Mouse (Mus musculus) erythroblast, embryonic 14.5 days (primary cell): ENCODE measurements around the gene Gm6217. TPM values are rescaled to one million over a fixed set of nuclear protein-coding genes. Genes with fewer than 3 reads are reported as not detected.

Source experiments
- H3K27me3 ChIP-seq: 2 replicates; pipeline ENCODE4 v1.6.1; 2012; ENCODE audit warnings: inconsistent platforms; ENCODE audit not compliant: control insufficient read depth
- H3K36me3 ChIP-seq: 2 replicates; pipeline ENCODE4 v1.6.1; 2012; ENCODE audit warnings: mild to moderate bottlenecking, inconsistent platforms; ENCODE audit not compliant: control insufficient read depth
- H3K4me1 ChIP-seq: 2 replicates; pipeline ENCODE4 v1.6.1; 2012; ENCODE audit warnings: inconsistent platforms; ENCODE audit not compliant: control insufficient read depth
- H3K4me3 ChIP-seq: replicated peaks from 2 replicates; pipeline ENCODE3; 2012; ENCODE audit warnings: moderate library complexity, mild to moderate bottlenecking, inconsistent platforms
- H3K9me3 ChIP-seq: 2 replicates; pipeline ENCODE4 v1.6.1; 2012; ENCODE audit warnings: low read length, inconsistent platforms, mixed read lengths; ENCODE audit not compliant: control insufficient read depth
- GATA1 ChIP-seq: IDR thresholded peaks from 2 replicates; pipeline ENCODE4 v1.6.1; 2012; ENCODE audit warnings: low read length, inconsistent platforms, mixed read lengths
- TAL1 ChIP-seq: IDR thresholded peaks from 3 replicates; pipeline ENCODE4 v1.6.1; 2012; ENCODE audit warnings: low read length, inconsistent platforms, mixed read lengths
- polyA plus RNA-seq: library from polyadenylated mRNA; stranded (reverse); fragments of >175 nt; gene quantifications from 2 replicates; pipeline ENCODE4 v1.2.3, GENCODE M21; 2012

The Gm6217 gene
- polyA plus RNA-seq, 1 experiment, result not detected

DNA sequence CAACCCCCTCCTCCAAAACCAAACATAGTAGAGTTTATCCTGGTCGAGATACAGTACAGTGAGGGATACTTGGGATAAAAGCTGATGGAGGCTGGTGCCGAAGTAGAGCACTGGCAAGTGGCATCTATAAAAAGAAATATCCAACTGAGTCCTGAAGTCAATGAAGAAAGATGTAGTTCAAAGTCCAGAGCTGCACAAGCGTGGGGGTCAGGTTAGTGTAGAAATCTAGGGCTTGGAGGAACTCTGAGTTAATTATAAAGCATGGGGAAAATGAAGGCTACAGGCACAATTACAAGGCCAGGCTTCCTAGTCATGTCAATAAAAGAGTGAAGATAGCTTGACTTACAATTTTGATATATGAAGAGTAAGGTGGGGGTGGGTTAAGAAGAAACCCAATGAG, 30.0 kb downstream of the Gm6217 start:
- Histone ChIP-seq H3K4me3 (no peak overlapping the region), H3K27me3 (no peaks in the 10 kb centered on the region), H3K4me1 (no peaks in the 10 kb centered on the region), H3K36me3 (peaks cover 97% of the 10 kb centered on the region), H3K9me3 (no peaks in the 10 kb centered on the region)
- TF ChIP-seq GATA1, result no peak

DNA sequence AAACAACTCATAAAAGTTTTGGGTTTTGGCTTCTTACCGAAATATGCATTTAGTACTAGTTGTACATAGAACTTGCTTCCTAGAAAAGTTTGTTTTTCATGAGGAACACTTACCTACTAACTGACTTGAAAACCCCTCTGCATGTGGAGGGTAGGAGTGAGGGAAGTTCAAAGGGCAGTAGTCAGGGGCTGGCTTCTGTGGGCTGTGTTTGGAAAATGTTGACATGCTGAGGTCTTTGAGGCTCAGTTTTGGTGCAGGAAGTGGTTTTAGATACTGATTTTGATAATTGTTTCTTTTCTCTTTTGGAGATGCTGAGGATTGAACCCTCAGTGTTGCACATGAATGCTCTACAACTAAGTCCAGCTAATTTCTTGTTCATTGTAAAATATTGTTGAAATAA, 30.6 kb downstream of the Gm6217 start:
- TF ChIP-seq GATA1, result no peak
- no peak for TF ChIP-seq TAL1
- peaks cover 98% of the 10 kb centered on the region for H3K36me3 ChIP-seq

DNA sequence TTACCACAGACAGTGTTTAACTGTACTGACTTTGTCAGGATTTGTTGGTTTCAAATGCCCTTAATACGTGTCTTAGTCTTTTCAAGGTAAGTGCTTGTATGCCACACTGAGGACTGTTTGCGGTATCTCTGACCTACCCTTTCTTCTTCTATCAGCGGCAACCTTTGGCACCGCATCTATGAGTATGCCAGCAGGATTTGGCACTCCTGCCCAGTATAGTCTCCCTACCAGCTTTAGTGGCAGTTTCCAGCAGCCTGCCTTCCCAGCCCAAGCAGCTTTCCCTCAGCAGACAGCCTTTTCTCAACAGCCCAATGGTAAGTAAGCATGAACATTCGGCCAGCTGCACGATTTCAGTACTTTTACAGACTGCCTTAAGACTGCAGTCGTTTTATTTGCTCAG, 37.9 kb downstream of the Gm6217 start:
- no peaks in the 10 kb centered on the region for H3K9me3 ChIP-seq
- H3K27me3 ChIP-seq, result no peaks in the 10 kb centered on the region
- H3K36me3 ChIP-seq, result peaks cover 100% of the 10 kb centered on the region
- TF ChIP-seq TAL1, result no peak
- TF ChIP-seq GATA1, result no peak
- no peak overlapping the region for H3K4me3 ChIP-seq
- H3K4me1 ChIP-seq, result no peaks in the 10 kb centered on the region

More for the DNA sequence above, 30.6 kb downstream of the Gm6217 start:
- Histone ChIP-seq H3K9me3 (no peaks in the 10 kb centered on the region), H3K4me3 (no peak overlapping the region), H3K27me3 (no peaks in the 10 kb centered on the region), H3K4me1 (no peaks in the 10 kb centered on the region)

Other genes with a start within 250 kb of the Gm6217 start
- gene Mff, start 206.5 kb downstream of the Gm6217 start, polyA plus RNA-seq, result 33.2 and 34.7 TPM in 2 replicates
- gene Tm4sf20, start 162.9 kb downstream of the Gm6217 start, polyA plus RNA-seq, result not detected in 2 replicates
- not detected in 2 replicates for gene Gm47791, start 160.2 kb downstream of the Gm6217 start, polyA plus RNA-seq
- gene Agfg1, start 91.9 kb downstream of the Gm6217 start, polyA plus RNA-seq, result 5.0 and 5.5 TPM in 2 replicates
- gene A030005L19Rik, start 18.1 kb downstream of the Gm6217 start, polyA plus RNA-seq, result 0.12 TPM in 1 of 2 replicates, not detected in the other
- not detected in 2 replicates for gene A030014E15Rik, start 6.5 kb downstream of the Gm6217 start, polyA plus RNA-seq
- gene A030003K21Rik, start 12.0 kb upstream of the Gm6217 start, polyA plus RNA-seq, result not detected in 2 replicates
- not detected in 2 replicates for gene Gm7544, start 24.6 kb upstream of the Gm6217 start, polyA plus RNA-seq
- not detected in 2 replicates for gene Gm47955, start 28.9 kb upstream of the Gm6217 start, polyA plus RNA-seq
- gene Gm47959, start 69.1 kb upstream of the Gm6217 start, polyA plus RNA-seq, result not detected in 2 replicates
- gene Slc19a3, start 107.0 kb upstream of the Gm6217 start, polyA plus RNA-seq, result not detected in 2 replicates
- 0.04 TPM in 1 of 2 replicates, not detected in the other for gene Krtap28-10, start 111.1 kb upstream of the Gm6217 start, polyA plus RNA-seq
- gene Gm47969, start 113.5 kb upstream of the Gm6217 start, polyA plus RNA-seq, result not detected in 2 replicates
- not detected in 2 replicates for gene A030005K14Rik, start 128.0 kb upstream of the Gm6217 start, polyA plus RNA-seq
- not detected in 2 replicates for gene Krtap28-13, start 129.5 kb upstream of the Gm6217 start, polyA plus RNA-seq
- gene Ccl20, start 185.4 kb upstream of the Gm6217 start, polyA plus RNA-seq, result not detected in 2 replicates
- not detected in 2 replicates for gene Daw1, start 228.4 kb upstream of the Gm6217 start, polyA plus RNA-seq